Mouse (Mus musculus) liver, embryonic 14.5 days (tissue): ENCODE data around the gene Gm45233. TPM values are rescaled to one million over a fixed set of nuclear protein-coding genes. Genes with fewer than 3 reads are reported as not detected.

Source experiments
- ATAC-seq: fragments of 200-750 bp; cut with Nextera tagmentation; 2 replicates; pipeline ENCODE4 v1.8.0; 2017; ENCODE audit warnings: moderate number of reproducible peaks, mild to moderate bottlenecking, moderate library complexity; ENCODE audit not compliant: insufficient read depth
- DNase-seq, 3 experiments: peaks; one replicate each; pipeline ENCODE4 v3.0.0-alpha.2; 2012 to 2013; ENCODE audit warnings: low read depth in 3 of 3, low spot score in 3 of 3
- H3K27ac ChIP-seq: fragments of 300-500 bp; sonication (generic); 2 replicates; pipeline ENCODE4 v1.5.1; 2014; ENCODE audit warnings: moderate library complexity, mild to moderate bottlenecking, control low read depth, inconsistent platforms
- H3K27me3 ChIP-seq: fragments of 300-500 bp; sonication (generic); 2 replicates; pipeline ENCODE4 v1.6.1; 2014; ENCODE audit warnings: mild to moderate bottlenecking, low read length, moderate library complexity; ENCODE audit not compliant: control insufficient read depth, insufficient read depth
- H3K36me3 ChIP-seq: fragments of 300-500 bp; sonication (generic); replicated peaks from 2 replicates; pipeline ENCODE4 v1.6.1; 2014; ENCODE audit warnings: low read depth; ENCODE audit not compliant: control insufficient read depth, insufficient read depth
- H3K4me1 ChIP-seq, 2 experiments: fragments of 200-500 bp in 1 of 2; fragments of 300-500 bp in 1 of 2; sonication (generic) in 1 of 2; replicated peaks; 2 replicates each; pipeline ENCODE4 v1.6.1; 2012 to 2014; ENCODE audit warnings: antibody characterized with exemption in 1 of 2, inconsistent platforms in 1 of 2, low read length in 1 of 2; ENCODE audit not compliant: control insufficient read depth in 2 of 2, insufficient read depth in 2 of 2
- H3K4me2 ChIP-seq: fragments of 300-500 bp; sonication (generic); 2 replicates; pipeline ENCODE4 v1.6.1; 2014; ENCODE audit warnings: low read depth, mild to moderate bottlenecking, control low read depth, moderate library complexity
- H3K4me3 ChIP-seq, 2 experiments: fragments of 200-500 bp in 1 of 2; fragments of 300-500 bp in 1 of 2; sonication (generic) in 1 of 2; 2 replicates each; pipeline ENCODE4 v1.5.1; 2012 to 2014; ENCODE audit warnings: low read depth in 2 of 2, low read length in 2 of 2, mild to moderate bottlenecking in 2 of 2, control low read depth in 1 of 2, inconsistent platforms in 1 of 2, moderate library complexity in 1 of 2; ENCODE audit not compliant: insufficient read depth in 1 of 2
- H3K9ac ChIP-seq: fragments of 300-500 bp; sonication (generic); replicated peaks from 2 replicates; pipeline ENCODE4 v1.6.1; 2014; ENCODE audit warnings: mild to moderate bottlenecking, control low read depth, moderate library complexity
- H3K9me3 ChIP-seq: fragments of 300-500 bp; sonication (generic); 2 replicates; pipeline ENCODE4 v1.6.1; 2016; ENCODE audit warnings: low read length, mixed read lengths; ENCODE audit not compliant: control insufficient read depth
- CTCF ChIP-seq: IDR thresholded peaks from 2 replicates; pipeline ENCODE4 v1.5.1; 2016; ENCODE audit warnings: antibody characterized with exemption, low read depth, control low read depth
- EP300 ChIP-seq: IDR thresholded peaks from 2 replicates; pipeline ENCODE4 v1.6.1; 2016; ENCODE audit warnings: antibody characterized with exemption, low read depth
- WGBS: fragments of 180-500 bp; shearing (Covaris S2); extraction: QIAGEN DNeasy Blood & Tissue Kit; methylation state at CpG from one replicate; pipeline ENCODE4 v1.1.7; 2014; ENCODE audit not compliant: insufficient replicate concordance; 5-methylcytosine and 5-hydroxymethylcytosine counted together
- polyA plus RNA-seq, 2 experiments: library from polyadenylated mRNA; depleted of rRNA in 1 of 2; stranded (reverse) in 1 of 2; unstranded in 1 of 2; fragments of >200 nt; fragmentation: Nextera tagmentation in 1 of 2; extraction: Ambion mirVana in 1 of 2; gene quantifications; 2 replicates each; pipeline versions ENCODE4 v1.2.1 to v1.2.3; 2012 to 2014

The Gm45233 gene
- polyA plus RNA-seq, 2 experiments = 0.26 TPM; not detected in 1

GRCm38 (mm10) chr7:43465344-43466098 is 21.6 kb downstream of the Gm45233 start:
- peak; percentile 89 for ATAC-seq
- no peaks in the 10 kb centered on the region for H3K36me3 ChIP-seq
- peak overlapping the region; percentile 61 to 66 for H3K4me3 ChIP-seq
- H3K27me3 ChIP-seq = no peaks in the 10 kb centered on the region
- peak; percentile 80 to 90 (median 80) for DNase-seq
- peak overlapping the region; percentile 11; the same call in 1 of the 2 replicates for H3K9ac ChIP-seq
- WGBS = under 1% methylated on average over 33 of the region's 33 CpGs
- no peak overlapping the region for H3K27ac ChIP-seq
- H3K4me2 ChIP-seq = peak overlapping the region; percentile 94
- H3K4me1 ChIP-seq = peaks cover 5 to 8% of the 10 kb centered on the region in 2 experiments; a peak in 2 of 4 replicates
- no peaks in the 10 kb centered on the region for H3K9me3 ChIP-seq
- TF ChIP-seq EP300 (no peak), CTCF (peak; percentile 23; the same call in 1 of the 2 replicates)

- DNase-seq (peak; percentile 53 to 56 (median 54)), ATAC-seq (peak; percentile 46)
- Histone ChIP-seq H3K9me3 (no peaks in the 10 kb centered on the region), H3K9ac (peak overlapping the region; percentile 25; the same call in 1 of the 2 replicates), H3K36me3 (no peaks in the 10 kb centered on the region), H3K27me3 (no peaks in the 10 kb centered on the region), H3K4me2 (peak overlapping the region; percentile 94), H3K4me3 (peak overlapping the region; percentile 61 to 66), H3K27ac (no peak overlapping the region), H3K4me1 (peaks cover 5 to 8% of the 10 kb centered on the region in 2 experiments; a peak in 2 of 4 replicates)
- WGBS = under 1% methylated on average over 33 of the region's 33 CpGs
- TF ChIP-seq CTCF (peak; percentile 95), EP300 (no peak)
These were observed 22.3 kb downstream of the Gm45233 start for GRCm38 (mm10) chr7:43466099-43466694.

- ATAC-seq = no peak
These were observed 26.4 kb downstream of the Gm45233 start for GRCm38 (mm10) chr7:43470373-43470772.

DNA sequence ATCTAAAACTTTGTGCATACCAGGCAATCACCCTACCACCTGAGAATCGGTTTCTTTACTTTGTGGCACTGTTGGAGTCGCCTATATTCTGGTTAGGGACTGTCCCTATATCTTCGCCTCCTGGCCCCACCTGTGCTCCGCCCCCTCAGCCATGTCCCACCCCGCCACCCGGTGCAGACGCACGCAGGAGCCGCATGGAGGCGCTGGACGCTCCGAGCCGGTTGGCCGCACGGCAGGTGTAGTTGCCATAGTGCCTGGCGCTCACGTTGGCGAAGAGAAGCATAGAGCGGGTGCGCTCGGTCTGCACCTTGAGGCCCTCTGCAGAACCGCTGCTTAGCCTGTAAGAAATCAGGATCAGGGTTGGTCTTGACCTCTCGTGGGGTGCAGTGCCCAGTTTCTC is 31.8 kb downstream of the Gm45233 start:
- Histone ChIP-seq H3K36me3 (no peaks in the 10 kb centered on the region), H3K27me3 (peaks cover 28% of the 10 kb centered on the region), H3K9ac (no peak overlapping the region), H3K4me2 (no peak overlapping the region), H3K4me3 (no peak overlapping the region), H3K9me3 (no peaks in the 10 kb centered on the region), H3K4me1 (no peaks in the 10 kb centered on the region), H3K27ac (no peak overlapping the region)
- no peak for DNase-seq
- ATAC-seq = no peak
- TF ChIP-seq EP300 (no peak), CTCF (0 out of 2 replicates have a peak, but pooled peaks have one; percentile 34)
- 6% methylated on average over 23 of the region's 23 CpGs for WGBS

More at GRCm38 (mm10) chr7:43470373-43470772, 26.4 kb downstream of the Gm45233 start:
- no peaks in the 10 kb centered on the region for H3K36me3 ChIP-seq
- peaks cover 3 to 8% of the 10 kb centered on the region in 2 experiments; a peak in 2 of 4 replicates for H3K4me1 ChIP-seq
- no peak overlapping the region for H3K4me2 ChIP-seq
- H3K27me3 ChIP-seq = peaks cover 5% of the 10 kb centered on the region
- no peaks in the 10 kb centered on the region for H3K9me3 ChIP-seq
- TF ChIP-seq CTCF = peak; percentile 73
- no peak for TF ChIP-seq EP300
- WGBS = 32% methylated on average over 8 of the region's 8 CpGs
- H3K9ac ChIP-seq = no peak overlapping the region
- no peak overlapping the region for H3K4me3 ChIP-seq
- no peak overlapping the region for H3K27ac ChIP-seq
- DNase-seq = no peak

DNA sequence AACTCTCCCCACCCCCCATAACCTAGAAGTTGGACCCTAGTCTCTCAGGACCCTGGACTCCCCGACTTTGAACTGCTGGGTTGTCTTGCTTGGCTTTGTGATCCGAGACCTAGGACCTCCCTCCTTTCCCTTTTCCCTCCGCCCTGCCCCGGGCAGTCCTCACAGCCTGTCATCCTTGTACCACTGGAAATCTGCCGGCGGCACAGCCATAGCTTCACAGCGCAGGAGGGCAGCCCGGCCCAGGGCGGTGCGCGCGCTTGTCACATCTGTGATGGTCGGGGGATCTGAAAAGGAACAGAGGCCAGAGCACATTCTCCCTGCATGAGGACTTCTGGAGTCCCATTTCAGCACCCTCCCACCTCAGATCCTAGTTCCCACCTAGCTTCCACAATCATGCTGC is 32.4 kb downstream of the Gm45233 start:
- 6% methylated on average over 13 of the region's 13 CpGs for WGBS
- no peak overlapping the region for H3K27ac ChIP-seq
- H3K36me3 ChIP-seq = no peaks in the 10 kb centered on the region
- peaks cover 28% of the 10 kb centered on the region for H3K27me3 ChIP-seq
- DNase-seq (no peak), ATAC-seq (no peak)
- H3K9ac ChIP-seq = no peak overlapping the region
- TF ChIP-seq CTCF = no peak
- no peak for TF ChIP-seq EP300
- no peaks in the 10 kb centered on the region for H3K4me1 ChIP-seq
- no peaks in the 10 kb centered on the region for H3K9me3 ChIP-seq
- no peak overlapping the region for H3K4me2 ChIP-seq
- no peak overlapping the region for H3K4me3 ChIP-seq
